Mouse (Mus musculus) left cerebral cortex, adult 18-20 months (tissue): ENCODE results near the gene Disp2. TPM values are rescaled to one million over a fixed set of nuclear protein-coding genes. Genes with fewer than 3 reads are reported as not detected.

Source experiments
- DNase-seq, 2 experiments: peaks; one replicate each; pipeline ENCODE4 v3.0.0; 2021 to 2022; ENCODE audit warnings: low spot score in 2 of 2, mixed read lengths in 1 of 2
- total RNA-seq, 2 experiments: library from RNA; stranded (reverse); gene quantifications; 2 replicates each; pipeline ENCODE4 v1.2.3; 2021

Gene Disp2
- total RNA-seq, 2 experiments from 2014 or later: 184 to 206 TPM

DNA sequence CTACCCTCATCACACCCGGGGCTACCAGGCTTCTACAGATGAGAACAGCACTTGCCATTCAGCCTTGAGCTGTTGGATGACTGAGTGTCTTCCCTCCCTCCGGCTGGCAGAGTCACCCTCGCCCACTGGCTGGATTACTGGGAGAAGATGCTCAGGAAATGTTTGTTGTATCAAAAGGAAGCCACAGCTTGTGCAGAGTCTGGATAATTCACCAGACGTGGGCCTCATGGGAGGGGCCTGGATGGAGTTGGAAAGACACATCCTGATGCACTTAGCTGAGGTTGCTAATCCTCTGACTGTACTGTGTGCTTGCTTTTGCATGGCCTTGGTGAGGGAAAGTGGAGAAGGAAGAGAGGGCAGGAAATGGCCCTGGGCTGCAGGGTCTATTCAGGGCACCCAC is 23.4 kb upstream of the Disp2 start:
- no peak for DNase-seq

- no peak for DNase-seq
These were observed 19.7 kb upstream of the Disp2 start for GRCm38 (mm10) chr2:118759828-118760227.

DNA sequence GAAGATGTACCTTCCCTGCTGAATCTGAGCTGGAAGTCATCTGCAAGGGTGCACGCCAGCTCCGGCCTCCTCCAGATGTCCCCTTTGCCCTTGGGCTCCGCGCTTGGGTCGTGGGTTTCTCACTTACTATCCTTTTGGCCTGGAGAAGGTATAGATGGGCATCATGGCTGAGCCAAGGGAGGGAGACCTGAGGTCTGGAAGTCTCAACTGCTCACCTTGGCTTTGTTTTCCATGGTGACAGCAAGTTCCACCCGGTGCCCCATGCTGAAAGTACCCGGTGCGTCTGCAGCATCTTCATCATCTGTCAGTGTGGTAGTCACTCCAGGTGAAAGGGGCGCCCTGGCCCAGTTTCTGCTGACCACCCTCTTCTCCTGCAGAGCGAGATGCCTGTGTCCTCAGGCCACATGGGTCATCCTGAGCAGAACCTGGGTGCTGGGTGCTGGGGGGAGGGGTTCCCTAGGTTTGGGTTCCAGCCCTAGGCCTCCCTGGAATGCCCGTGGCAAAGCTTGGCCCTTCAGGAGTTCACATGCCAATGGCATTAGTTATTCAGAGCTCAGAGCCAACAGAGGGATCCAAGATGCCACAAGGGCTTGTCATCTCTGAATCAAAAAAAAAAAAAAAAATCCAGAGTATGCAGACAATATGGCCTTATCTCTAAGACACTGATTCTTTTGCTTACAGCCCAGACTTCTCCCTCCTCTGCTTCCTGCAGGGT is 19.1 kb upstream of the Disp2 start:
- no peak for DNase-seq

- DNase-seq: no peak
These were observed 18.2 kb upstream of the Disp2 start for GRCm38 (mm10) chr2:118761358-118761757.

- DNase-seq: peak; percentile 80 to 86
These were observed 17.4 kb upstream of the Disp2 start, which contains the start of gene Ccdc9b for GRCm38 (mm10) chr2:118761906-118762783. Gene Ccdc9b, minus strand, starts transcription at chr2:118762661.

- no peak for DNase-seq
These were observed 16.8 kb upstream of the Disp2 start for GRCm38 (mm10) chr2:118762784-118763148.

DNA sequence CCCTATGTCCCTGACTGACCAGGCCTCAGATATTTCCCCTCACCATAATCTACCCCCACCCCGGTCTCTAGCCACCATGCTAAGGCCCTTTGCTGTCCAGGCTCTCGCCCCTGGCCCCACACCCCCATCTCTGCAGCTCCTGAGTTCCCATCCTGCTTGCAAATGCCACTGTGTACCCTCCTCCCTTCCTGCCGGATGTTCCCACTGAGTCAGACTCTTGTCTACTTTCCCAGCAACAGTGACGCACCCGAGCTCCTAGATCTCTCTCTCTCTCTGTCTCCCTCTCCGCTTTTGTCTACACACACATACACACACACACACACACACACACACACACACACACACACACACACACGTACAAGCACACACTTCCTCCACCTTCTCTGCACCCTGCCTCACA is 16.1 kb upstream of the Disp2 start:
- DNase-seq: peak; percentile 63 to 65

DNA sequence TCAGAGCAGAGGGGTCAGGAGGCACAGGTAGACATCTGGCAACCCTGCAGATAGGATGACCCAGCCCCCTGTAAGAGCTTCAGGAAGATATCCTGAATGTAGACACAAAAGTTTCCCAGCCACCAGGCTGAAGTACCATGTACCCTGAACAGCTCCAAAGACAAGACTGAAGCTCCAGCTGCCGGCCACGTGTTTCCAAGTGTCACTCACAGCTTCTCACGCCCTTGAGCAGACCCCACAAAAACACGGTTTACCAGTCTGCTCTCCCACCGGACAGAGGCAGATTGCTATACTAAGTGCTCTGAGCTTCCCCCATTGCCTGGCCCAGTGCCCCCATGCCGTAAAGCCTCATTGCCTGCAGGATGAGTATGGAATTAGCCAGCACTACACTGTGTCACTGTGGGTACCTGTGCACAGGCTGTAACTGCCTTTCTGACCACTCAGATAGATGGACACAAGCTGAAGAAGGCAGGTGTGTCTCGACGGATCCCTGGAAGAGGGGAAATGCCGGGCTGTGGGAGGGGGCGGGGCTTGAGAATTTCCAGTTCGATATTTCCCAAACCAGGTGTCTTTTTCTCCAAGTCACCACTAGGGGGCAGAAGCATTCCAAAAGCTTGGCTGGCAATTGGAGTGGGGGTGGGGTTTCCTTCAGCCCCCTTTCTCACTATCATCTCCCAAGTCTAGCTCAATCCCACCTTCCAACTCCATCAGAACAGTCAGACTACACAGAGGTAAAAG is 15.3 kb upstream of the Disp2 start:
- DNase-seq: peak; percentile 33 to 54

DNA sequence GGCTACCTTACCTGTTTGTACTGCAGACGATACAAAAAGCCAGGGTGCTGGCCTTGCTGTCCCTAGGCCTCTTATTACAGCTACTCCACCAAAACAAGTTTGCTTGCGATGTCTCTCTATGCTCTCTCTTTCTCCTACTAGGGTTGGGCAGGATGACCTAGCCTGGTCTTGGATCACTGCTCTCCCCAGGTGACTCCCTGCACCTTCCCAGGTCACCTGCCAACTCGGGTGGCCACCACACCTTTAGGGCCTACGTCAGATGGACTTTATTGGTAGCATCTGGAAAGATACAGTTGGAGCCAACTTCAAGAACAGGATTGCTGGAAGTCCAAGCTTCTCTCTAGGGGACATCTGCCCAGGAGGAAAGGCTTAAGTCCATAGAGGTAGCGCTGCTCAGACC is 14.6 kb upstream of the Disp2 start:
- no peak for DNase-seq

DNA sequence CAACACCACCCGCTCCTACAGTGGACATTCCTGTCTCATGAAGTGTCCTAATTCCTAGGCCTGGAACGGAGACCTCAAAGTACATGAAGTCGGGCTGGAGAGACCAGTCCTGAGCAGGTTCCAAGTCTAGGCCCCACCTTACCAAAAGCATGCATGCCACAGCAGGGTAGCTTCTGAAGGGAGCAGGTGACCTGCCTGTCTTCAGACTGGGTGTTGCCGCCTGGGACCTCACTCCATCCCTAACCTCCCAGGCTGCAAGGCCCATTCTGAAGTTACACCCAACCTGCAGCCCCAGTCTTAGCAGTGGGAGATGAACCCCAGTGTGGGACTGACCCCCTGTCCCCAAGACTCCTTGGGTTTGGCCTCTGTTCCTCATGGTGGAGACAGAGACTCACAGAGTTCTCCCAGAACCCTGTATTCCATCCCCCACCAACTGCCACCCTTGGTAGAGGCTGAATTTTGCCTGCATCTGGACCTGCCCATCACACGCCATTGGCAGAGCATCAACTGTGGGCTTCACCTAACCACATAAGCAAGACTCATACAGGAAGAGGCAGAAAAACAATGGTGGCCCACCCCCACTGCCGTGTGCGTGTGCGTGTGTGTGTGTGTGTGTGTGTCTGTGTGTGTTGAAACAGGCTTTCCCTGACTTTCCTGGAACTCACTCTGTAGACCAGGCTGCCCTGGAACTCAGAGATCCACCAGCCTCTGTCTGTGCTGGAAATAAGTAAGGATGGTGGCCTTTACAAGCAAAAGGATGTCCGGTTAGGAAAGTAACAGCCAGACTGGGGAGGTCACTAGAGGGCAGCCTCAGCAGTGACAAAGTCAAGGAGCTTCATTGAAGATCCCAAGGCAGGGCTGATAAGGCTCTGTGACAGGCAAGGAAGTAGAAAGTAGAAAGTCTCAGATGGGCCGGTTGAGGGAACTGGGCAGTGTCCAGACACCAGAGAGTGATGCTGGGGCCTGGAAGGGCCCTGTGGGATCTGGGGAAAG is 13.2 kb upstream of the Disp2 start:
- no peak for DNase-seq

- DNase-seq: no peak
These were observed 7.2 kb upstream of the Disp2 start, which contains the start of gene Phgr1 for GRCm38 (mm10) chr2:118772158-118772874. Gene Phgr1, plus strand, starts transcription at chr2:118772769.

GRCm38 (mm10) chr2:118774536-118774935 is 5.0 kb upstream of the Disp2 start:
- no peak for DNase-seq

DNA sequence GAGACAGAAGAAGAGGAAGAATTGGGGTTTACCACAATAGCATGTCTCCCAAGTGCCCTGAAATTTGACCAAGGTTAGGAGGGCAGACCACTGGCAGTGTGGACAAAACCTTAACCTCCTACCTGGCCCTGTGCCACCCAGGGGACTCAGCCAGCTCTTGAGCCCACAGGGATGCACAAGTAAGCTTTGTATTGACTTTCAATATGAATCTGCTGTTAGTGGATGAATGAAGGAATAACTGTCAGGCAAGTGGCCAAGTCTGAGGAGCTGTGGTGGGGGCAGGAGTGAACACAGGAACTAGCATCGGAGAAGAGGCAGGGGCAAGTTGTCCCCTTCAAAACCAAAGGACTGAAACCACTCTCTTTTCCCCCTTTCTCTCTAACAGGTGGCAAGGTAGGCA is 4.1 kb upstream of the Disp2 start:
- DNase-seq: peak; percentile 41 to 51

DNA sequence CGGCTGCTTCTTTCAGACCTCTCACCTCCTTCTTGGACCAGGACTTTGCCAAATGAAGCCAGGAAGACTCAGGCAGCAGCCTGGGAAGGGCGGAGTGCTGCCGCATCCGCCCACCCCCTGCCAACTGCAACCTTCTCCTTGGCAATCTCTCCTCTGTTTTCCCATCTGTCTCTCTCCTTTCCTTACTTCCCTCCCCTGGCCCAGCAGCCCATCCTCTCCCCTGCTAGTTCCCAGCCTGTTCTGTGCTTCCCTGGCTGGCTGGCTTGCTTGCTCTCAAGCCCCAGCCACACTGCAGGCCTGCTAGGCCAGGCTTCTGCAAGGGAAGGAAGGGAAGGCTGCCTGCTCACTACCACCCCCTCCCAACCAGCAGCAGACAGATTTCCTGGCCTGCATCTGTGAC is 3.7 kb upstream of the Disp2 start:
- DNase-seq: peak; percentile 70 to 84

DNA sequence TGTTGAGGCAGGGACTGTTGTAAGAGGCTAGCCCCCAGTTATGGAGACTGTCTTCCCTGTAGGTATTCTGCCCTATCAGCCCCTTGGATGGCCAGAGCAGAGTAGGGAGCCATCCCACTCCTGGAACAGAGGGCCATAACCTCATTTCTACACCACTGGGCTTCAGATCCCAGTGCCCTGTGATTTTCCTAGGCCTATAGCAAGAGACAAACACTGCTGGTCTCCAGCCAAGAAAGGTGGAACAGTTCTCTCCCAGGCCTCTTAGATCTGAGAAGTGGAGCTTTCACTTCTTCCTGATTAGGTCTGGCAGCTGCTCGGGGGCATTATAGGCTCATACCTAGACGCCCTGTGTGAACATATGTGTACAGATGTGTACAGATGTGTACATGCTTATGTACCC is 3.2 kb upstream of the Disp2 start:
- DNase-seq: no peak

- no peak for DNase-seq
These were observed 1.1 kb upstream of the Disp2 start for GRCm38 (mm10) chr2:118778418-118778817.

DNA sequence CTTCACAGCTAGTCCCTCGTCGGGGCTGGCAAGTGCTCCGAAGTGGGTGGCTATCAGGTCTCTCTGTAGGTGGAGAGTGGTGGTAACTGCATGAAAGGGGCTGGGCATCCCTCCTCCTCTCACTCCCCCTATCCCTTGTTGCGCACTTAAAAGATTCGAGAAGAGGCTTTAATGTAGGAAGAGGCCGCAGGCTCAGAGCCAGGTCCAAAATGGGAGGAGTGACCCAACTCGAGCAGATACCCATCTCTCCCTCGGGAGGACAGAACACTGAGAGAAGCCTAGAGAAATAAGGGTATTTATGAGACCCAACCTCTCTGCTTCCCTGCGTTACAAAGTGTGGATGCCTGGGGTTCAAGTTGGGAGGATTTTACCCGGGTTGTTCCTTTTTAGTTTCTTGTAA is 454 bp upstream of the Disp2 start:
- DNase-seq: no peak

DNA sequence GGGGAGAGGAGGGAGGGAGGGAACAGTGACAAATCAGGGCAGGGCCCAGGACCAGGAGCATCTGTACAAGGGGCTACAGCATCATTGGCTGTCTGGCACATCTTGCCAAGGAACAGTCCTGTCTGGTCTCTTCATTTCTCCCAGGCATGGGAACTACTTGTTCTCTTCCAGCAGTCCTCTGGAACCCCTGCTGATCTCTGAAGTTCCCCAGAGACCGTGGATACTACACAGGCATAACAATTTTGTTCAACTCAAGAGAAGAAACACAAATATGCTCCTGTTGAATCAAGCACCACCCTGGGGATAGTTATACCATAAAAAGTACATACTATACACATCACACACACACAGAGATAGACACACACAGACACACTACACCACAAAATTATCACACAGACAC is 1.6 kb downstream of the Disp2 start:
- no peak for DNase-seq

DNA sequence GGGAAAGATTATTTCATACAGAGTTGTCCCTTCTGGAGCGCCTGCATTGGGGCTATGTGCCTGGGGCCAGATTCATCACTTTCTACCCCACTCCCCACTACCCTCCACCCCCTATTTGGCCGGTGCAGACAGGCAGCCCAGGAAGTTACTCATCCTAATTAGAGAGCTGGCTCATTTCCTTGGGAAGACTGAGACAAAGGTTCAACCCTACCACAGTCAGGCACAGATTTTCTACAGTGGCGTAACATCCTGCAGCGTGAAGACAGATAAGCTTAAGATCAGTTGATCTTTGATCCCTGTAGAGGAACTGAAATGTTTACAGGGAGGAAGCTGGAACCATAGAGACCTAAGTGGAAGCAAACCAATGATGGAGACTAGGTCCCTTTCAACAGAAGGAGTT is 2.8 kb downstream of the Disp2 start:
- no peak for DNase-seq

- DNase-seq: no peak
These were observed 3.6 kb downstream of the Disp2 start for GRCm38 (mm10) chr2:118783093-118783492.
